Mouse (Mus musculus) kidney, adult 9 months (tissue): ENCODE results near the gene Tuba4a.
A peak's percentile ranks its signal among the peaks of the same experiment; 100 is the strongest.
"Not testable (repeated sequence)": the region's sequence is repeated elsewhere in the genome, so short reads cannot be mapped to it uniquely, and the experiment has no call there.

Experiments
- DNase-seq: peaks from one replicate; pipeline ENCODE4 v3.0.0; 2022

Tuba4a gene

GRCm38 (mm10) chr1:75234606-75235005, 14.9 kb upstream of the Tuba4a start:
- peak; percentile 80 for DNase-seq

- not testable (repeated sequence) for DNase-seq
Measured at GRCm38 (mm10) chr1:75232489-75232888, 12.8 kb upstream of the Tuba4a start.

GRCm38 (mm10) chr1:75231664-75232152, 12.0 kb upstream of the Tuba4a start, which contains the start of gene A630095N17Rik:
Gene A630095N17Rik, minus strand, starts transcription at chr1:75232102.
- no peak for DNase-seq

GRCm38 (mm10) chr1:75231224-75231623, 11.6 kb upstream of the Tuba4a start:
- DNase-seq = no peak

GRCm38 (mm10) chr1:75230335-75230994, 10.8 kb upstream of the Tuba4a start:
- no peak for DNase-seq

GRCm38 (mm10) chr1:75229158-75229557, 9.5 kb upstream of the Tuba4a start:
- DNase-seq = no peak

- no peak for DNase-seq
Measured at GRCm38 (mm10) chr1:75227653-75228052, 8.0 kb upstream of the Tuba4a start.

- DNase-seq = no peak
Measured at GRCm38 (mm10) chr1:75226138-75226537, 6.5 kb upstream of the Tuba4a start.

GRCm38 (mm10) chr1:75225473-75225872, 5.8 kb upstream of the Tuba4a start:
- no peak for DNase-seq

GRCm38 (mm10) chr1:75223532-75223931, 3.9 kb upstream of the Tuba4a start:
- no peak for DNase-seq

- no peak for DNase-seq
Measured at GRCm38 (mm10) chr1:75222926-75223325, 3.3 kb upstream of the Tuba4a start.

- no peak for DNase-seq
Measured at GRCm38 (mm10) chr1:75221538-75221937, 1.9 kb upstream of the Tuba4a start.

GRCm38 (mm10) chr1:75219078-75219477, 587 bp downstream of the Tuba4a start:
- DNase-seq = peak; percentile 98

GRCm38 (mm10) chr1:75218227-75219001, 1.3 kb downstream of the Tuba4a start:
- DNase-seq = peak; percentile 48

GRCm38 (mm10) chr1:75217893-75218226, 1.8 kb downstream of the Tuba4a start:
- no peak for DNase-seq

- DNase-seq = peak; percentile 60
Measured at GRCm38 (mm10) chr1:75216797-75217585, 2.7 kb downstream of the Tuba4a start.

GRCm38 (mm10) chr1:75215785-75216184, 3.9 kb downstream of the Tuba4a start:
- DNase-seq = peak; percentile 37

GRCm38 (mm10) chr1:75214886-75215285, 4.8 kb downstream of the Tuba4a start:
- peak; percentile 91 for DNase-seq

- peak; percentile 98 for DNase-seq
Measured at GRCm38 (mm10) chr1:75214442-75214841, 5.2 kb downstream of the Tuba4a start.

- no peak for DNase-seq
Measured at GRCm38 (mm10) chr1:75213096-75213495, 6.6 kb downstream of the Tuba4a start.

- peak; percentile 38 for DNase-seq
Measured at GRCm38 (mm10) chr1:75212542-75212941, 7.1 kb downstream of the Tuba4a start.

GRCm38 (mm10) chr1:75211141-75211708, 8.4 kb downstream of the Tuba4a start:
- DNase-seq = peak; percentile 61
